Mouse (Mus musculus): Measurements from ENCODE around the gene Mpi. TPM values are rescaled to one million over a fixed set of nuclear protein-coding genes. Genes with fewer than 3 reads are reported as not detected.

Gene Mpi
- total RNA-seq, 1 experiment: 42.3 TPM

DNA sequence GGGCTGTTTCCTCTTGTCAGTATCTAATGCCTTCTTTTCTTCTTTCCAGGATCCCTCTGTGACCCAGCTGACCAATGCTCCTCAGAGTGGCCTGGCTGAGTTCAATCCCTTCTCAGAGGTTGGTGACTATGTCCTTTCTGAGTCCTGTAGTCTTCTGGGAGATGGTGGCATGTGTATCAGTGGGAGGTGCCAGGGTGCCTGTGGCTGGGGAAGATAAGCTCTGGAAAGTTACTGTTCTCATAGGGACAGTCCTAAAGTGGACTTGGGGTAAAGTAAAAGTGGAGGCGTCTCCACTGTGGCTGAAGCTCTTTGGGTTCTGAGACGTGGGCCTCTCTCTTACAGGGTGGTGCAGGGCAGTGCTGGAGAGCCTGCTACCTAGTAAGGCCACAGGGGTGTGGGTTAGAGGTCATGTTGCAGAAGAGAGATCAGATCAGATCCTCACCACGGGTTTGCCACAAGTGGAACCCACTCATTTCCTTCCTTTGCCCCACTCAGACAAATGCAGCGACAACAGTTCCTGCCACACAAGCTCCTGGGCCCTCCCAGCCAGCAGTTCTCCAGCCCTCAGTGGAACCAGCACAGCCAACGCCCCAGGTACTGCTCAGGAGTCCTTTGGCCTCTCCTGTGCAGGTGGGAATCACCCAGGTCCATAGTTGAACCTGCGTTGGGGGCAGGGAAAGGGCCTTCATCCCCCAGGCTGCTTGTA, 24.7 kb upstream of the Mpi start:
- Histone ChIP-seq H3K9ac (ENCODE audit: insufficient read depth, low read depth, low read length, poor library complexity, severe bottlenecking) (no peak overlapping the region), H3K36me3 (ENCODE audit: control insufficient read depth, insufficient read depth, low read length, poor library complexity, severe bottlenecking) (peaks cover 13% of the 10 kb centered on the region), H3K27ac (ENCODE audit: insufficient read depth, low read depth, low read length, poor library complexity, severe bottlenecking) (no peak overlapping the region), H3K4me3 (ENCODE audit: insufficient read depth in 1 of 2, low read depth in 1 of 2, low read length in 2 of 2, poor library complexity in 1 of 2, severe bottlenecking in 1 of 2) (no peak overlapping the region), H3K9me3 (ENCODE audit: control insufficient read depth, insufficient read depth, low read depth, low read length) (no peaks in the 10 kb centered on the region), H3K4me1 (ENCODE audit: control insufficient read depth in 2 of 2, insufficient read depth in 2 of 2, low read length in 2 of 2, poor library complexity in 1 of 2) (no peaks in the 10 kb centered on the region)
- TF ChIP-seq ZC3H11A (IDR thresholded peaks at IDR 0.05; ENCODE audit: borderline replicate concordance, low read depth, low read length): no peak
- DNase-seq (ENCODE audit: low read depth, low spot score): no peak
- in situ Hi-C loops (cut with MboI; ENCODE audit: low sequenced_read_pairs in 2 of 2, unreplicated experiment in 2 of 2): no loop called here

DNA sequence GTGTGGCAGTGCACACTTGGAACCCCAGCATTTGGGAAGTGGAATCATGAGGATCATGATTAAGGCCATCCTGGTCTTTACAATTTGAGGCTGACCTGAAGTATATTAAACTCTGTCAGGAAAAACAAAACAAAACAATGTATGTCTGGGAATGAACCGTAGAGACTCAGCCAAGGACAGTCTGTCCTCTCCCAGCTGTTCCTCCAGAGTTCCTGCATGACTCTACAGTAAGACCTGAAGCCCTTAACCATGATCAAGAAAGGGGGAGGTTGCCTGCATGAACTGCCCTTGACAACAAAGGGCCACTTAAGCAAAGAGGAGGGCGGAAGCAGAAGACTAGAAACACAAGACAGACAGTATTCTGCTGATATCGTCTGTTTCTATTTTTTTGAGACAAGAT, 23.0 kb upstream of the Mpi start:
- H3K36me3 ChIP-seq (ENCODE audit: control insufficient read depth, insufficient read depth, low read length, poor library complexity, severe bottlenecking): peaks cover 8% of the 10 kb centered on the region; the same call in 1 of the 2 replicates
- H3K27ac ChIP-seq (ENCODE audit: insufficient read depth, low read depth, low read length, poor library complexity, severe bottlenecking): no peak overlapping the region
- no peak overlapping the region for H3K4me3 ChIP-seq (ENCODE audit: insufficient read depth in 1 of 2, low read depth in 1 of 2, low read length in 2 of 2, poor library complexity in 1 of 2, severe bottlenecking in 1 of 2)
- in situ Hi-C loops (cut with MboI; ENCODE audit: low sequenced_read_pairs in 2 of 2, unreplicated experiment in 2 of 2): no loop called here
- DNase-seq (ENCODE audit: low read depth, low spot score): no peak
- H3K4me1 ChIP-seq (ENCODE audit: control insufficient read depth in 2 of 2, insufficient read depth in 2 of 2, low read length in 2 of 2, poor library complexity in 1 of 2): no peaks in the 10 kb centered on the region
- no peaks in the 10 kb centered on the region for H3K9me3 ChIP-seq (ENCODE audit: control insufficient read depth, insufficient read depth, low read depth, low read length)
- H3K9ac ChIP-seq (ENCODE audit: insufficient read depth, low read depth, low read length, poor library complexity, severe bottlenecking): no peak overlapping the region
- TF ChIP-seq ZNF384 (IDR thresholded peaks at IDR 0.05; ENCODE audit: low read depth, low read length): no peak
- no peak for TF ChIP-seq MAFK (IDR thresholded peaks at IDR 0.05; ENCODE audit: insufficient read depth, low read depth, low read length)
- no peak for TF ChIP-seq CHD2 (IDR thresholded peaks at IDR 0.05; ENCODE audit: low read depth, low read length)
- no peak for TF ChIP-seq HCFC1 (IDR thresholded peaks at IDR 0.05; ENCODE audit: borderline replicate concordance, insufficient read depth, low read length)
- no peak for TF ChIP-seq ZC3H11A (IDR thresholded peaks at IDR 0.05; ENCODE audit: borderline replicate concordance, low read depth, low read length)

DNA sequence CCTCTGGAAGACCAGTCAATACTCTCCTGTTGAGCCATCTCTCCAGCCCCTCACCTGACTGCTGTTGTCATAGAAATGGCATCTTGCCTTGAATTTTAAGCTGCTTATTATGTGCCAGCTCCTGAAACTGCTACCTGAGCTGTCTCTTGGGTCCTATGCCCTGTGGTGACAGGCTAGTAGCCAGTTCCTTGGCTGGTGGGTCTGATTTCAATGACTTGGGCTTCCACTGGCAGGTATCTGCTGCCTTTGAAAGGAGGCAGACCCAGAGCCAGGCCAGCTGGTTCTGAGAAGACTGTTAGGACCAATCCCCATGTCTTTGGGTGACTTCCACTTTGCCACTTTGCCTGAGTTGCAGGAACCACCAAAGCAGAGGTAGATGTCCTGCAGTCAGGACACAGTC, 21.8 kb upstream of the Mpi start:
- in situ Hi-C loops (cut with MboI; ENCODE audit: low sequenced_read_pairs in 2 of 2, unreplicated experiment in 2 of 2): no loop called here
- H3K4me1 ChIP-seq (ENCODE audit: control insufficient read depth in 2 of 2, insufficient read depth in 2 of 2, low read length in 2 of 2, poor library complexity in 1 of 2): no peaks in the 10 kb centered on the region
- no peak for DNase-seq (ENCODE audit: low read depth, low spot score)

DNA sequence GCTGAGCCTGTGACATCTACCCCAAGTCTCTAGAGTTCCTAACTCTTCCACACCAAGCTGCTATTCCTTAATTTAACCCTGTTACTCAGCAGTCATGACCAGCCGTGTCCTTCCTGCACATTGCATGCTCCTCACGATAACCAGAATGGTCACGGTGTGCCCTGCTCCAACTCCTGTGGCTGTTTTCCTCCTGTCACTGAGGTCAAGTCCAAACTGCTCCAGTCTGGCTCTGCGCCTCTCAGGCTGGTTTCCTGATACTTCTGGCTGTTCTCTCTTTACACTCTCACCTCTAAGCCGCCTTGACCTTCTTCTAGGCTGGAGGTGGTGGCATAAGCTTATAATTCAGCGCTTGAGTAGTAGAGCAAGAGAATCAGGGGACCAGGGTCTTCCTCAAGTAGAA, 15.9 kb upstream of the Mpi start:
- TF ChIP-seq CHD2 (IDR thresholded peaks at IDR 0.05; ENCODE audit: low read depth, low read length): no peak
- TF ChIP-seq ZNF384 (IDR thresholded peaks at IDR 0.05; ENCODE audit: low read depth, low read length): no peak
- no peak for TF ChIP-seq HCFC1 (IDR thresholded peaks at IDR 0.05; ENCODE audit: borderline replicate concordance, insufficient read depth, low read length)
- TF ChIP-seq ZC3H11A (IDR thresholded peaks at IDR 0.05; ENCODE audit: borderline replicate concordance, low read depth, low read length): no peak
- no peak for TF ChIP-seq MAFK (IDR thresholded peaks at IDR 0.05; ENCODE audit: insufficient read depth, low read depth, low read length)
- DNase-seq (ENCODE audit: low read depth, low spot score): no peak
- peaks cover 14% of the 10 kb centered on the region; the same call in 1 of the 2 replicates for H3K36me3 ChIP-seq (ENCODE audit: control insufficient read depth, insufficient read depth, low read length, poor library complexity, severe bottlenecking)
- no peak overlapping the region for H3K4me3 ChIP-seq (ENCODE audit: insufficient read depth in 1 of 2, low read depth in 1 of 2, low read length in 2 of 2, poor library complexity in 1 of 2, severe bottlenecking in 1 of 2)
- in situ Hi-C loops (cut with MboI; ENCODE audit: low sequenced_read_pairs in 2 of 2, unreplicated experiment in 2 of 2): no loop called here
- peaks cover 2 to 15% of the 10 kb centered on the region in 2 experiments; a peak in 1 of 4 replicates for H3K4me1 ChIP-seq (ENCODE audit: control insufficient read depth in 2 of 2, insufficient read depth in 2 of 2, low read length in 2 of 2, poor library complexity in 1 of 2)
- no peak overlapping the region; the same call in 1 of the 2 replicates for H3K9ac ChIP-seq (ENCODE audit: insufficient read depth, low read depth, low read length, poor library complexity, severe bottlenecking)
- H3K9me3 ChIP-seq (ENCODE audit: control insufficient read depth, insufficient read depth, low read depth, low read length): no peaks in the 10 kb centered on the region
- H3K27ac ChIP-seq (ENCODE audit: insufficient read depth, low read depth, low read length, poor library complexity, severe bottlenecking): no peak overlapping the region

More for the DNA sequence above, 21.8 kb upstream of the Mpi start:
- Histone ChIP-seq H3K4me3 (ENCODE audit: insufficient read depth in 1 of 2, low read depth in 1 of 2, low read length in 2 of 2, poor library complexity in 1 of 2, severe bottlenecking in 1 of 2) (no peak overlapping the region), H3K9me3 (ENCODE audit: control insufficient read depth, insufficient read depth, low read depth, low read length) (no peaks in the 10 kb centered on the region), H3K9ac (ENCODE audit: insufficient read depth, low read depth, low read length, poor library complexity, severe bottlenecking) (no peak overlapping the region), H3K27ac (ENCODE audit: insufficient read depth, low read depth, low read length, poor library complexity, severe bottlenecking) (no peak overlapping the region), H3K36me3 (ENCODE audit: control insufficient read depth, insufficient read depth, low read length, poor library complexity, severe bottlenecking) (peaks cover 11% of the 10 kb centered on the region; the same call in 1 of the 2 replicates)
- no peak for TF ChIP-seq CHD2 (IDR thresholded peaks at IDR 0.05; ENCODE audit: low read depth, low read length)
- no peak for TF ChIP-seq MAFK (IDR thresholded peaks at IDR 0.05; ENCODE audit: insufficient read depth, low read depth, low read length)
- TF ChIP-seq HCFC1 (IDR thresholded peaks at IDR 0.05; ENCODE audit: borderline replicate concordance, insufficient read depth, low read length): no peak
- no peak for TF ChIP-seq ZNF384 (IDR thresholded peaks at IDR 0.05; ENCODE audit: low read depth, low read length)
- TF ChIP-seq ZC3H11A (IDR thresholded peaks at IDR 0.05; ENCODE audit: borderline replicate concordance, low read depth, low read length): no peak

All from ES-E14 (cell line).